ENCODE assay signal across 14 mouse cellular contexts in the genomic region with DNA sequence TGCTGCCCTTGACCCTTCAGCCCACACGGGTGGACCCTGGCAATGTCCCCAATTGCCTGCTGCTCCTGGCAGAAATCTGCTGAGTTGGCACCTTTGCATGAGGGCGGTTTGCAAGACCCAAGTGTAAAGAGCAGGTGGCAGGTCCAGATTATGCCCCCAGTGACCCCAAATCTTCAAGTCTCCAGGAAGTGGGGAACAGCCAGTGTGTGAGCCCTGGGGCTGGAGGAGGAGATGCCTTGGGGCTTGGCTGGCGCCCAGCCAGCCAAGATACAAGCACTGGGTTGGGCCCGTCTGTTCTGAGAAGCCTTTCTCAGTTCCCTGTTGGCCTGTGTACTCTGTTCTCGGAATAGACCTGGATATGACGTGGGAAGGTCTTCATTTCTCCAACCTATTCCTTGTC. TPM values are rescaled to one million over a fixed set of nuclear protein-coding genes. Genes with fewer than 3 reads are reported as not detected.
DNase-seq lines count a peak whose midpoint lies in the region; ATAC-seq and TF ChIP-seq lines count a peak whose summit lies in the region.
"Had no signal": no experiment of that assay in that cellular context is flagged by ENCODE, and none has a peak within 500 bp of the region (broad histone marks: within the 10 kb centered on the region; RNA-seq: fewer than 3 reads in every experiment).

No protein-coding gene starts in this region.

- H3K4me3 ChIP-seq in intestine, postnatal 0 days (ENCODE audit: low read depth, low read length), result no peak overlapping the region
- H3K4me3 ChIP-seq: hindbrain, embryonic 12.5 days had no signal

- H3K4me1 ChIP-seq in intestine, postnatal 0 days (replicated peaks; ENCODE audit: control insufficient read depth, insufficient read depth, low read length), result no peaks in the 10 kb centered on the region

- peak; percentile 62 to 65 for DNase-seq in cerebellum, postnatal 10 days
- peak; percentile 66 for DNase-seq in layer of hippocampus, adult 9-11 months
- no peak for DNase-seq in layer of hippocampus, postnatal 10 days (ENCODE audit: low spot score in 2 of 2)
- no peak for DNase-seq in adrenal gland, adult 8-10 months
- DNase-seq in left cerebral cortex, adult 18-20 months (ENCODE audit: low spot score in 2 of 2), result no peak
- DNase-seq: gastrocnemius, postnatal 10 days; thymus, postnatal 14 days had no signal

- no peak overlapping the region for H3K9ac ChIP-seq in intestine, postnatal 0 days (ENCODE audit: low read depth, low read length)
- H3K9ac ChIP-seq: hindbrain, embryonic 12.5 days had no signal

- H3K4me2 ChIP-seq in intestine, postnatal 0 days (replicated peaks; ENCODE audit: low read depth), result peak overlapping the region; percentile 21; the same call in 1 of the 2 replicates
- H3K4me2 ChIP-seq: hindbrain, embryonic 12.5 days had no signal

- ATAC-seq in cerebellum, adult (ENCODE audit: insufficient number of reproducible peaks, low FRiP score, low TSS enrichment), result no peak
- peak; percentile 87 for ATAC-seq in intestine, postnatal 0 days
- peak; percentile 69 for ATAC-seq in megakaryocyte progenitor cell, adult 5-6 weeks (replicated peaks; ENCODE audit: poor library complexity)
- ATAC-seq: midbrain, embryonic 16.5 days had no signal

- peaks cover 4% of the 10 kb centered on the region; the same call in 1 of the 2 replicates for H3K9me3 ChIP-seq in intestine, postnatal 0 days (ENCODE audit: control insufficient read depth)
- H3K9me3 ChIP-seq: hindbrain, embryonic 12.5 days had no signal

- H3K36me3 ChIP-seq in intestine, postnatal 0 days (ENCODE audit: control insufficient read depth, insufficient read depth), result peaks cover 27% of the 10 kb centered on the region

- H3K27me3 ChIP-seq in intestine, postnatal 0 days (replicated peaks; ENCODE audit: control insufficient read depth, insufficient read depth, low read length), result no peaks in the 10 kb centered on the region
- H3K27me3 ChIP-seq: hindbrain, embryonic 12.5 days had no signal

- 26% methylated on average over 6 of the region's 6 CpGs for WGBS in intestine, postnatal 0 days

- TF ChIP-seq CTCF in intestine, postnatal 0 days (IDR thresholded peaks at IDR 0.05; ENCODE audit: low read depth), result no peak

- 0 out of 2 replicates have a peak overlapping the region, but pooled peaks have one; percentile 58 for H3K27ac ChIP-seq in intestine, postnatal 0 days (ENCODE audit: low read depth, low read length)
- H3K27ac ChIP-seq: hindbrain, embryonic 12.5 days had no signal

RNA-seq across cellular contexts. Expression of gene Orai1, which starts 12.6 kb away (rescaled TPM):
- 10 to 100 TPM; 16.1 to 19.2 TPM for total RNA-seq in layer of hippocampus, postnatal 10 days (2021)
- 36.8 and 42.5 TPM in 2 replicates for polyA plus RNA-seq in intestine, postnatal 0 days (2015; fragmentation: Nextera tagmentation; extraction: Ambion mirVana)
- 66.5 and 68.6 TPM in 2 replicates for total RNA-seq in megakaryocyte progenitor cell, adult 5-6 weeks (2015)
- total RNA-seq in megakaryocyte progenitor cell, adult 5-6 weeks (2017), result 13.5 and 20.8 TPM in 2 replicates
- 10 to 100 TPM; 11.5 to 13.5 (median 12.0) TPM for total RNA-seq in adrenal gland, adult 8-10 months (2022)
- 1 to 10 TPM; 8.8 to 10.0 TPM for total RNA-seq in left cerebral cortex, adult 18-20 months (2021)

RNA-seq across cellular contexts. Expression of gene Morn3, which starts 19.4 kb away (rescaled TPM):
- under 1 TPM; 0.51 to 0.85 TPM for total RNA-seq in layer of hippocampus, postnatal 10 days (2021)
- polyA plus RNA-seq in intestine, postnatal 0 days (2015; fragmentation: Nextera tagmentation; extraction: Ambion mirVana), result 0.43 TPM in 1 of 2 replicates, not detected in the other
- not detected in 2 replicates for total RNA-seq in megakaryocyte progenitor cell, adult 5-6 weeks (2015)
- total RNA-seq in megakaryocyte progenitor cell, adult 5-6 weeks (2017), result not detected in 2 replicates
- total RNA-seq in adrenal gland, adult 8-10 months (2022), result not detected
- under 1 TPM in 1 of 2 experiments, not detected in 1; 0.40 TPM for total RNA-seq in left cerebral cortex, adult 18-20 months (2021)
- total RNA-seq: gastrocnemius, postnatal 10 days; neutrophil, adult 5-6 weeks had no signal
- polyA plus RNA-seq: limb, embryonic 14.5 days had no signal

RNA-seq across cellular contexts. Expression of gene Kdm2b, which starts 37.8 kb away (rescaled TPM):
- 10 to 100 TPM; 58.6 to 59.2 TPM for total RNA-seq in layer of hippocampus, postnatal 10 days (2021)
- 7.6 and 8.6 TPM in 2 replicates for polyA plus RNA-seq in intestine, postnatal 0 days (2015; fragmentation: Nextera tagmentation; extraction: Ambion mirVana)
- 60.0 and 60.4 TPM in 2 replicates for total RNA-seq in megakaryocyte progenitor cell, adult 5-6 weeks (2015)
- 49.0 and 75.4 TPM in 2 replicates for total RNA-seq in megakaryocyte progenitor cell, adult 5-6 weeks (2017)
- 10 to 100 TPM; 16.9 to 20.0 (median 18.5) TPM for total RNA-seq in adrenal gland, adult 8-10 months (2022)
- 10 to 100 TPM; 24.2 to 25.5 TPM for total RNA-seq in left cerebral cortex, adult 18-20 months (2021)

RNA-seq across cellular contexts. Expression of gene Tmem120b, which starts 40.8 kb away (rescaled TPM):
- total RNA-seq in layer of hippocampus, postnatal 10 days (2021), result 10 to 100 TPM; 19.6 to 24.5 TPM
- polyA plus RNA-seq in intestine, postnatal 0 days (2015; fragmentation: Nextera tagmentation; extraction: Ambion mirVana), result 3.2 and 4.2 TPM in 2 replicates
- total RNA-seq in megakaryocyte progenitor cell, adult 5-6 weeks (2015), result 0.42 and 1.4 TPM in 2 replicates
- total RNA-seq in megakaryocyte progenitor cell, adult 5-6 weeks (2017), result 1.4 and 1.6 TPM in 2 replicates
- total RNA-seq in adrenal gland, adult 8-10 months (2022), result 10 to 100 TPM in 3 of 4 experiments, 1 to 10 TPM in 1; 9.8 to 22.3 (median 14.5) TPM
- total RNA-seq in left cerebral cortex, adult 18-20 months (2021), result 10 to 100 TPM; 13.2 to 13.8 TPM

Comparison
In these comparisons a context has a peak if more than half of its experiments do, and no peak if none do; other contexts are left out.
1. DNase-seq: peak in cerebellum, postnatal 10 days (2 of 2) and layer of hippocampus, adult 9-11 months (single experiment); none in layer of hippocampus, postnatal 10 days (0 of 2), adrenal gland, adult 8-10 months (single experiment) and left cerebral cortex, adult 18-20 months (0 of 2).